Mouse (Mus musculus): ENCODE measurements around the gene Olfr1009. TPM values are rescaled to one million over a fixed set of nuclear protein-coding genes. Genes with fewer than 3 reads are reported as not detected.
A peak's percentile ranks its signal among the peaks of the same experiment; 100 is the strongest.
"Not testable (repeated sequence)": the region's sequence is repeated elsewhere in the genome, so short reads cannot be mapped to it uniquely, and the experiment has no call there.

The Olfr1009 gene
- not detected for total RNA-seq (2021)
- long read RNA-seq, result 0 reads

DNA sequence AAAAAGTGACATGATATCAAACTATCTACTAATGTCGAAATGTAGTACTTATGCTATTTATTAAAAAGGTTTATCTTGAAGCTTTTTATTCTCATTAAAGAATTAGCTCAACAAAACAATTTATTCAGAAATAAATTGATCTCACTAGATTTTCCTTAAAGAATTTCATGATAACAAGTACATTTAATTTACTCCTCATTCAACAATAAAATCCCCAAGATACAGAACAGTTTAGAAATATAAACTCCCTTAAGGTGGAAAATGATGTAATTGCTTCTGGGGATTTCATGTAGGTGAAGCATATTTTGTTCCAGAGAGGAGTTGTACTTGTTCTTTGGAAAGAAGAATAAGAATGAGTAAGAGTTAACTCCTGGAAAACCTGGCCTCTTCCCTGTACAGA is at the start of gene Olfr1009:
TSS of gene Olfr1009 (plus strand) at position 301 of the 400 bp plus-strand sequence.
- DNase-seq (ENCODE audit: low spot score in 2 of 2), result no peak

DNA sequence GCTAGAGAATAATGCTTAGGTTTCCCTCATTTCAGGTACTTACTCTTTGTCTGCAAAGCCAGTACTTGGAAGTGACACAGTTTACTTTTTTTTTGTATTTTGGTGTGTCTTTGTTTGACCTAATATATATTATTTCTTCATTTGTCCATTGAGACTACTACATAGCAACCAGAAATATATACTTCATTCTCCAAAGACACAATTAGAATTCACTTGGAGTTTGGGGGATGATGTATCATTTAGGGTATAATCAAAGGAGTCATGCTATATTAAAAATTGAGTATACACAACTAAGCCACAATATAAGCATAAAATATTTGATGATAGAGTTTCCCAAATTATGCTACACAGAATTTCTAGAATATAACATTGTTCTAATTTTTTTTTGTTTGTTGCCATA is 36.6 kb upstream of the Olfr1009 start, which contains the start of gene Olfr1006:
TSS of gene Olfr1006 (minus strand) at position 101 of the 400 bp plus-strand sequence.
- DNase-seq (ENCODE audit: low spot score in 2 of 2), result no peak

DNA sequence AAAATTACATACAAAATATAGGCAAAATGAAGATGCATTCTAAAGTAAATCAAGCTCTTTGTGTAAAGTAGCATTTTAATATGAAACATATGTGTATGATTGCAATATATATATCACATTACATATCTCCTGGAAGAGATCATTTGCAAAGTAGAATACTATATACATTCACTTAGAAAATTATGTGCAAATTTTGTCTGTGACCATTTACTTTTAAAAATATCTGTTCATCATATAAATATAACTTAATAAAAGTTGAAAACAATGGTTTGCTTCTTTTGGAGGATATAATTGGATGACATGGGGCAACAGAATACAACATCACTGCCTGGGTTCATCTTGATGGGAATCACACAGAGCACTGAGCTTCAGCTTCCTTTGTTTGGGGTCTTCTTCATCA is 26.1 kb upstream of the Olfr1009 start, which contains the start of gene Olfr1008:
TSS of gene Olfr1008 (plus strand) at position 301 of the 400 bp plus-strand sequence.
- DNase-seq (ENCODE audit: low spot score in 2 of 2), result no peak

DNA sequence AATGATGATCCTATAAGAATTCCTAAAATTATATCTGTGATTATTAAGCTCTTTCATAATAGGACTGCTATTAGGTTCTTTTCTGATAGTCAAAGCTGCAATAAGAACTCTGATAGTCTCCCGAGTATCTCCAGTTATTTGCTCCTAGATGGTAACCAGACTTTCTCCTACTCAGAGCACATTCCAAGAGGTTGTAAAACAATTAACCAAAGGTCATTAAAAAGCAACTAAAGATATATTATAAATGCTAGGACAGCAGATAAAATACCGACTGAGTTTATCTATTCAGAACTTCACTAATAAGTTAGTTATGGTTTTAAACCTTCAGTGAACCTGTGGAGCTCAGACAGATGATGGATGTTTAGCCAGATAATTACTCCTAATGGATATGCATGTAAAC is 4.5 kb upstream of the Olfr1009 start:
- DNase-seq (ENCODE audit: low spot score in 2 of 2), result not testable (repeated sequence)

DNA sequence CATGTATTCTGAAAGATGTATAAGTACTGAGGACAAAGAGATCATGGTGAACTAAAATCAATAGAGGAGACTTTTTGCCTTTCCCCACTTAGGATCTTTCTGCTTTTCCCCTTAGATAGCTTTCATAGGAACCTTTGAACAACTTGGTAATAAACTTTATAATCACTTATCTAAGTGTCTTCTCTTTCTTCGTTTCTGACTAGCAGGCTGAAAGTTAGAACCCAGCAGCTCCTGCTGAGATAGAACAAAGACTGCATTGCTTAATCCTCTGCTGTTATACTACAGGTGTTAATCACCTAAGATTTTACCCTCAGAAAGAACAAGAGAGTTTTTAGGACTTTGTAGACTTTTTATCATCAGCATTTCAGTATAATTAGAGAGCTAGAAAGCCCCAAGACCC is 4.1 kb upstream of the Olfr1009 start:
- DNase-seq (ENCODE audit: low spot score in 2 of 2), result no peak

DNA sequence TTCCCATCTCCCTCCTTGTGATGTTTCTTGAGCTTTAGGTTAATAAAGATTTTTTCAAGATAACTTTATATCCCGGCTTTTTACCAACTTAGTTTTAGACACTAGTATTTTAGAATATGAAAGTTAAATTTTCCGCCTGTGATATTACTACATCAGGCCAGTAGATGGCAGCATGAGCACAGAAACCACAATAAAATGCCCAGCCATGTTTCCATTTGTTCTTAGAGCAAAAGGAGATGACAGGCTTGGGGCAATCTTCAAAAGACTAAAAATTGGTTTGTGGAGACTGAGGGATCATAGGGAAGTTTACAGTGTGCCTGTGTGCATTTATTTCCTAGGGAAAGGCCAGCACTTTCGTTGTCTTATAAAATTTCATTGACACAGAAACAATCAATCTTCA is 10.6 kb downstream of the Olfr1009 start:
- DNase-seq (ENCODE audit: low spot score in 2 of 2), result peak; percentile 15 to 39

DNA sequence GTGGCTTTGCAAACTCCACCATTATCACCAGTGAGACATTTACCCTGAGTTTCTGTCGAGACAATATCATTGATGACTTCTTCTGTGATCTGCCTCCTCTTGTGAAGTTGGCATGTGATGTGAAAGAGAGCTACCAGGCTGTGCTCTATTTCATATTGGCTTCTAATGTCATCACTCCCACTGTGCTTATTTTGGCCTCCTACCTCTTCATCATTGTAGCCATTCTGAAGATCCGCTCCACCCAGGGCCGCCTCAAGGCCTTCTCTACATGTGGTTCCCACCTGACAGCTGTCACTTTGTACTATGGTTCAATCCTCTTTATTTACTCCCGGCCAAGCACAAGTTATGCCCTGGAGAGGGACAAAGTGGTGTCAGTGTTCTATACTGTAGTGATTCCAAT is 38.6 kb downstream of the Olfr1009 start:
- DNase-seq (ENCODE audit: low spot score in 2 of 2), result no peak

DNA sequence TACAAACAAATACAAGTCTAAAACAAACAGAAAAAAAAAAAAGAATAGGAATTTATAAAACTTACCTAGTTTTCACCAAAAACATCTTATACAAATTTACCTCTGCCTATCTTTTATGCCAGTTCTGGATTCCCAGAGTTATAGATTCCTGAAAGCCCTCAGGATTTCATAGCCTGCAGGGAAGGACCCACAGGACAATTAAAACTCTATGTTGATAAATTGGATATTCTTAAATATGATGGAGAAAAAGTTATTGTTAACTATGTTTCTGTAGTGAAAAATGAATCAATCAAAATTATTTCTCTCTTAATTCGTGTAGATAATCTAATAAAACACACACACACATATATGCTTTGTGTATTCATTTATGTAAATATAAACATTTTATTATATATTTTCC is 47.4 kb downstream of the Olfr1009 start, which contains the start of gene Olfr1012:
TSS of gene Olfr1012 (minus strand) at position 101 of the 400 bp plus-strand sequence.
- no peak for DNase-seq (ENCODE audit: low spot score in 2 of 2)

DNA sequence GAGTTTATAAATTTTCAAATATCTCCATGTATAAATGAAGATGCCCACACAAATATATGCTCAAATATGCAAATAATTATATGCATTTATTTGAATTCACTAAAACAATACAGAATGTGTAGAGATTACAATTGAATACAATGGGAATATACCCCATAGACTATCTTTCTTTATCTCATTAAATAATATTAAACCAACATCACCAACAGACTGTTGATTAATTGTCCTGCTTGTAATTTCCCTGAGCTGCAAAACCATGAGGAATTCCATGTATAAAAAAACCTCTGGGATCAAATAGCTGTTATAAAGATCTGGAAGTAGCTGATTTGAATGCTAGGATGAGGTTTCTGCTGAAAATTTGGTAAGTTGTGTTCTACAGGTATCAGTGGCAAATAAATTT is 51.6 kb downstream of the Olfr1009 start, which contains the start of gene Olfr1013:
TSS of gene Olfr1013 (plus strand) at position 301 of the 400 bp plus-strand sequence.
- no peak for DNase-seq (ENCODE audit: low spot score in 2 of 2)

DNA sequence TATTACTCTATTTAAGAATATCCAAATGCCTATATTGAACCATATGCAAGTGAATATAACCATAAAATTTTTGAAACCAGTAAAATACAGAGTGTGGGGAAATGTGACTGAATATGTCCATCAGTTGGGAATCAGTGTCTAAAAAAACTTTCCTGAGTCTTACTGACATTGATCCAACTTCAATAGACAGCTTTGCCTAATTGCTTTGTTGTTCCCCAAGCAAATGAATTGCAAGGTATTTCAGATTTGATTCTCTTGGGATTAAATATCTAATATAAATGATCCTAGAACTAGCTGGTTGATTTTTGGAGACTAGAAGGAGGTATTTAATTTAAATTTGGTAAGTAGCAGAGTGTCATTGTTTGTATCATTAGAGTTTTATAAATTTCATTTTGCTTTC is 57.2 kb downstream of the Olfr1009 start, which contains the start of gene Olfr1014:
TSS of gene Olfr1014 (plus strand) at position 301 of the 400 bp plus-strand sequence.
- no peak for DNase-seq (ENCODE audit: low spot score in 2 of 2)

Other genes starting within 250 kb of the Olfr1009 start
- gene 4833423E24Rik, start 196.4 kb upstream of the Olfr1009 start, total RNA-seq (2021), result under 1 TPM; 0.62 to 0.67 TPM
- not detected for gene Olfr996, start 136.2 kb upstream of the Olfr1009 start, total RNA-seq (2021)
- gene Olfr998, start 126.5 kb upstream of the Olfr1009 start, total RNA-seq (2021), result not detected
- gene Olfr1000, start 103.5 kb upstream of the Olfr1009 start, total RNA-seq (2021), result not detected
- gene Olfr1002, start 64.7 kb upstream of the Olfr1009 start, total RNA-seq (2021), result not detected
- gene Olfr154, start 51.0 kb upstream of the Olfr1009 start, total RNA-seq (2021), result not detected
- not detected for gene Olfr1006, start 36.7 kb upstream of the Olfr1009 start, total RNA-seq (2021)
- gene Olfr1008, start 26.0 kb upstream of the Olfr1009 start, total RNA-seq (2021), result not detected
- not detected for gene Olfr1012, start 47.3 kb downstream of the Olfr1009 start, total RNA-seq (2021)
- gene Olfr1013, start 51.7 kb downstream of the Olfr1009 start, total RNA-seq (2021), result not detected
- not detected for gene Olfr1014, start 57.3 kb downstream of the Olfr1009 start, total RNA-seq (2021)
- gene Olfr1015, start 66.6 kb downstream of the Olfr1009 start, total RNA-seq (2021), result not detected
- gene Olfr1016, start 87.1 kb downstream of the Olfr1009 start, total RNA-seq (2021), result not detected
- gene Olfr1018, start 103.1 kb downstream of the Olfr1009 start, total RNA-seq (2021), result not detected
- not detected for gene Olfr1019, start 130.1 kb downstream of the Olfr1009 start, total RNA-seq (2021)
- not detected for gene Olfr1020, start 131.6 kb downstream of the Olfr1009 start, total RNA-seq (2021)
- gene Olfr1022, start 153.2 kb downstream of the Olfr1009 start, total RNA-seq (2021), result not detected
- gene Olfr1023, start 170.2 kb downstream of the Olfr1009 start, total RNA-seq (2021), result not detected
- not detected for gene Olfr1024, start 189.6 kb downstream of the Olfr1009 start, total RNA-seq (2021)
- gene Olfr1025-ps1, start 199.8 kb downstream of the Olfr1009 start, total RNA-seq (2021), result not detected
- not detected for gene Olfr1026, start 206.1 kb downstream of the Olfr1009 start, total RNA-seq (2021)
- gene Olfr1028, start 235.0 kb downstream of the Olfr1009 start, total RNA-seq (2021), result not detected